Mouse (Mus musculus): Measurements from ENCODE around the gene Pax8. TPM values are rescaled to one million over a fixed set of nuclear protein-coding genes. Genes with fewer than 3 reads are reported as not detected.

Pax8 gene
- total RNA-seq, 2 experiments from 2014 or later = not detected

- DNase-seq = no peak
Observed at GRCm38 (mm10) chr2:24413172-24413571, 62.2 kb downstream of the Pax8 start.

- DNase-seq = peak; percentile 56
Observed at GRCm38 (mm10) chr2:24409166-24409565, 66.2 kb downstream of the Pax8 start.

GRCm38 (mm10) chr2:24407701-24408485, 67.5 kb downstream of the Pax8 start:
- no peak for DNase-seq

GRCm38 (mm10) chr2:24405345-24406012, 69.9 kb downstream of the Pax8 start:
- peak; percentile 71 for DNase-seq

- no peak for DNase-seq
Observed at GRCm38 (mm10) chr2:24400711-24401110, 74.7 kb downstream of the Pax8 start.

- DNase-seq = no peak
Observed at GRCm38 (mm10) chr2:24397115-24397514, 78.3 kb downstream of the Pax8 start.

GRCm38 (mm10) chr2:24393251-24393650, 82.1 kb downstream of the Pax8 start:
- DNase-seq = no peak

GRCm38 (mm10) chr2:24387361-24388283, 87.8 kb downstream of the Pax8 start:
- DNase-seq = no peak

- no peak for DNase-seq
Observed at GRCm38 (mm10) chr2:24386964-24387320, 88.5 kb downstream of the Pax8 start.

- no peak for DNase-seq
Observed at GRCm38 (mm10) chr2:24386158-24386963, 89.0 kb downstream of the Pax8 start.

- no peak for DNase-seq
Observed at GRCm38 (mm10) chr2:24385111-24385961, 90.1 kb downstream of the Pax8 start.

- DNase-seq = no peak
Observed at GRCm38 (mm10) chr2:24384393-24384792, 91.0 kb downstream of the Pax8 start.

- no peak for DNase-seq
Observed at GRCm38 (mm10) chr2:24383636-24384035, 91.8 kb downstream of the Pax8 start.

GRCm38 (mm10) chr2:24382456-24383230, 92.8 kb downstream of the Pax8 start:
- DNase-seq = no peak

GRCm38 (mm10) chr2:24378747-24379450, 96.5 kb downstream of the Pax8 start:
- no peak for DNase-seq
